Mouse (Mus musculus) C2C12 (cell line): ENCODE data around the gene Cds1.

Experiments used
- CEBPB ChIP-seq: IDR thresholded peaks from one replicate; pipeline ENCODE4 v1.6.1; 2011; ENCODE audit warnings: low read depth, mild to moderate bottlenecking, control low read depth, moderate library complexity
- CTCF ChIP-seq: IDR thresholded peaks from one replicate; pipeline ENCODE4 v1.5.1; 2011; ENCODE audit not compliant: control insufficient read depth, insufficient read depth, insufficient read length

DNA sequence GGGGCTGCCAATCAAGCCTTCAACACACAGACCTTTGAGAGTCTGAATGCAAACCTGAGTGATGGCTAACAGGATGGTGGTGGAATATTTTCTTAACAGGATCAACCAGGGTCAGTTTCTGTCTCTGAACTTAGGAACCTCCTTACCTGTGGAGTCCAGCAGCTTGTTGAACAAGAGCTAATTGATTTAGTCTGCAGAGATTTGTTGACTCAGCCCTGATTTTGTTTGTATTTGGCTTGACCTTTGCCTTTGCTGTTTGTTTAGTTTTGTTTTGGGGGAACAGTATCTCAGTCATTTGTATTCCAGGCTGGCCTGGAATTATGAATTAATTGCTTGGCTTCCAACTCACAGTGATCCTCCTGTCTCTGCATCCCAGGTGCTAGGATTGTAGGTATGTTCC lies 7.3 kb upstream of the Cds1 start:
- TF ChIP-seq CEBPB (no peak), CTCF (no peak)
